Mouse (Mus musculus) intestine, embryonic 14.5 days (tissue): ENCODE measurements around the gene Tmem198b. TPM values are rescaled to one million over a fixed set of nuclear protein-coding genes. Genes with fewer than 3 reads are reported as not detected.

ENCODE experiments used
- ATAC-seq: fragments of 200-750 bp; cut with Nextera tagmentation; replicated peaks from 2 replicates; pipeline ENCODE4 v1.8.0; 2017; ENCODE audit warnings: low read depth, moderate number of reproducible peaks, moderate TSS enrichment, moderate library complexity; ENCODE audit not compliant: low FRiP score, low TSS enrichment
- DNase-seq: peaks from one replicate; pipeline ENCODE4 v3.0.0-alpha.2; 2018; ENCODE audit warnings: low spot score
- H3K27ac ChIP-seq: fragments of 300-500 bp; sonication (generic); 2 replicates; pipeline ENCODE4 v1.5.1; 2014; ENCODE audit warnings: low read depth, mild to moderate bottlenecking, control low read depth
- H3K27me3 ChIP-seq: fragments of 300-500 bp; sonication (generic); replicated peaks from 2 replicates; pipeline ENCODE4 v1.6.1; 2014; ENCODE audit warnings: low read length, control low read depth; ENCODE audit not compliant: control insufficient read depth, insufficient read depth
- H3K36me3 ChIP-seq: fragments of 300-500 bp; sonication (generic); 2 replicates; pipeline ENCODE4 v1.6.1; 2014; ENCODE audit warnings: low read length, control low read depth; ENCODE audit not compliant: control insufficient read depth, insufficient read depth
- H3K4me1 ChIP-seq: fragments of 300-500 bp; sonication (generic); replicated peaks from 2 replicates; pipeline ENCODE4 v1.6.1; 2014; ENCODE audit warnings: low read length, control low read depth, mixed read lengths; ENCODE audit not compliant: control insufficient read depth, insufficient read depth
- H3K4me2 ChIP-seq: fragments of 300-500 bp; sonication (generic); 2 replicates; pipeline ENCODE4 v1.6.1; 2014; ENCODE audit warnings: low read length
- H3K4me3 ChIP-seq: fragments of 300-500 bp; sonication (generic); 2 replicates; pipeline ENCODE4 v1.5.1; 2014; ENCODE audit warnings: low read depth, low read length, control low read depth, mixed read lengths
- H3K9ac ChIP-seq: fragments of 300-500 bp; sonication (generic); 2 replicates; pipeline ENCODE4 v1.6.1; 2014; ENCODE audit warnings: mild to moderate bottlenecking, low read length
- H3K9me3 ChIP-seq: fragments of 300-500 bp; sonication (generic); 2 replicates; pipeline ENCODE4 v1.6.1; 2016; ENCODE audit warnings: low read length, control low read depth; ENCODE audit not compliant: control insufficient read depth
- WGBS: fragments of 180-500 bp; shearing (Covaris S2); extraction: QIAGEN DNeasy Blood & Tissue Kit; methylation state at CpG from one replicate; pipeline ENCODE4 v1.1.7; 2014; 5-methylcytosine and 5-hydroxymethylcytosine counted together
- polyA plus RNA-seq: library from polyadenylated mRNA; unstranded; fragments of >200 nt; fragmentation: Nextera tagmentation; extraction: Ambion mirVana; gene quantifications from 2 replicates; pipeline ENCODE4 v1.2.1, GENCODE M21; 2014

The Tmem198b gene
- 13.2 and 16.4 TPM in 2 replicates for polyA plus RNA-seq

- WGBS: under 1% methylated on average over 28 of the region's 28 CpGs
- ATAC-seq (peak; percentile 65), DNase-seq (peak; percentile 94)
- H3K9me3 ChIP-seq: no peaks in the 10 kb centered on the region
- peak within 1 kb of the TSS; percentile 85 for H3K4me2 ChIP-seq
- H3K4me3 ChIP-seq: peak within 1 kb of the TSS; percentile 58
- H3K4me1 ChIP-seq: peaks cover 39% of the 10 kb centered on the region
- peak within 1 kb of the TSS; percentile 72 for H3K9ac ChIP-seq
- H3K27me3 ChIP-seq: no peaks in the 10 kb centered on the region
- peaks cover 33% of the 10 kb centered on the region for H3K36me3 ChIP-seq
- H3K27ac ChIP-seq: peak within 1 kb of the TSS; percentile 92
Observed at GRCm38 (mm10) chr10:128804271-128805091, at the start of gene Tmem198b. Gene Tmem198b, minus strand, starts transcription at chr10:128804370.

- Histone ChIP-seq H3K27ac (no peak overlapping the region), H3K36me3 (peaks cover 76% of the 10 kb centered on the region), H3K4me2 (no peak overlapping the region), H3K9me3 (no peaks in the 10 kb centered on the region), H3K27me3 (no peaks in the 10 kb centered on the region), H3K4me1 (no peaks in the 10 kb centered on the region), H3K9ac (no peak overlapping the region), H3K4me3 (no peak overlapping the region)
- ATAC-seq (no peak), DNase-seq (no peak)
- WGBS: 74% methylated on average over 3 of the region's 3 CpGs
Observed at GRCm38 (mm10) chr10:128850339-128850738, 46.2 kb upstream of the Tmem198b start.

GRCm38 (mm10) chr10:128848426-128848825 is 44.3 kb upstream of the Tmem198b start:
- WGBS: 59% methylated on average over 2 of the region's 2 CpGs
- Histone ChIP-seq H3K4me3 (no peak overlapping the region), H3K27ac (no peak overlapping the region), H3K4me1 (no peaks in the 10 kb centered on the region), H3K4me2 (no peak overlapping the region), H3K36me3 (peaks cover 80% of the 10 kb centered on the region), H3K27me3 (no peaks in the 10 kb centered on the region), H3K9ac (no peak overlapping the region), H3K9me3 (no peaks in the 10 kb centered on the region)
- DNase-seq (no peak), ATAC-seq (no peak)

- ATAC-seq (no peak), DNase-seq (no peak)
- no peaks in the 10 kb centered on the region for H3K27me3 ChIP-seq
- H3K4me2 ChIP-seq: no peak overlapping the region
- no peak overlapping the region for H3K4me3 ChIP-seq
- no peak overlapping the region for H3K27ac ChIP-seq
- no peaks in the 10 kb centered on the region for H3K9me3 ChIP-seq
- H3K9ac ChIP-seq: no peak overlapping the region
- H3K4me1 ChIP-seq: no peaks in the 10 kb centered on the region
- peaks cover 81% of the 10 kb centered on the region for H3K36me3 ChIP-seq
- WGBS: 93% methylated on average over 4 of the region's 4 CpGs
Observed at GRCm38 (mm10) chr10:128846664-128847063, 42.5 kb upstream of the Tmem198b start.

GRCm38 (mm10) chr10:128845516-128845915 is 41.3 kb upstream of the Tmem198b start:
- ATAC-seq: no peak
- DNase-seq: no peak

GRCm38 (mm10) chr10:128843260-128843659 is 39.1 kb upstream of the Tmem198b start:
- Histone ChIP-seq H3K4me2 (no peak overlapping the region), H3K27me3 (no peaks in the 10 kb centered on the region), H3K4me3 (no peak overlapping the region), H3K27ac (no peak overlapping the region), H3K36me3 (peaks cover 75% of the 10 kb centered on the region), H3K4me1 (no peaks in the 10 kb centered on the region), H3K9ac (no peak overlapping the region), H3K9me3 (no peaks in the 10 kb centered on the region)
- 90% methylated on average over 5 of the region's 5 CpGs for WGBS
- ATAC-seq (no peak), DNase-seq (no peak)

More at GRCm38 (mm10) chr10:128845516-128845915, 41.3 kb upstream of the Tmem198b start:
- Histone ChIP-seq H3K27me3 (no peaks in the 10 kb centered on the region), H3K4me1 (no peaks in the 10 kb centered on the region), H3K9me3 (no peaks in the 10 kb centered on the region), H3K36me3 (peaks cover 83% of the 10 kb centered on the region), H3K4me2 (no peak overlapping the region), H3K9ac (no peak overlapping the region), H3K4me3 (no peak overlapping the region), H3K27ac (no peak overlapping the region)
- WGBS: 74% methylated on average over 2 of the region's 2 CpGs

GRCm38 (mm10) chr10:128840612-128841011 is 36.4 kb upstream of the Tmem198b start:
- no peak for DNase-seq
- Histone ChIP-seq H3K9ac (no peak overlapping the region), H3K27ac (no peak overlapping the region), H3K4me2 (no peak overlapping the region), H3K9me3 (no peaks in the 10 kb centered on the region), H3K4me1 (no peaks in the 10 kb centered on the region), H3K4me3 (no peak overlapping the region), H3K36me3 (peaks cover 72% of the 10 kb centered on the region), H3K27me3 (no peaks in the 10 kb centered on the region)
- no peak for ATAC-seq

GRCm38 (mm10) chr10:128839434-128839833 is 35.3 kb upstream of the Tmem198b start:
- no peak overlapping the region for H3K4me2 ChIP-seq
- H3K27me3 ChIP-seq: no peaks in the 10 kb centered on the region
- no peaks in the 10 kb centered on the region for H3K9me3 ChIP-seq
- no peak overlapping the region for H3K4me3 ChIP-seq
- no peak overlapping the region for H3K27ac ChIP-seq
- H3K9ac ChIP-seq: no peak overlapping the region
- H3K36me3 ChIP-seq: peaks cover 77% of the 10 kb centered on the region
- DNase-seq (no peak), ATAC-seq (no peak)
- H3K4me1 ChIP-seq: no peaks in the 10 kb centered on the region

- Histone ChIP-seq H3K4me3 (no peak overlapping the region), H3K9me3 (no peaks in the 10 kb centered on the region), H3K9ac (no peak overlapping the region), H3K27me3 (no peaks in the 10 kb centered on the region), H3K36me3 (peaks cover 77% of the 10 kb centered on the region), H3K4me1 (no peaks in the 10 kb centered on the region), H3K27ac (no peak overlapping the region), H3K4me2 (no peak overlapping the region)
- ATAC-seq: no peak
- DNase-seq: no peak
Observed at GRCm38 (mm10) chr10:128837400-128837799, 33.2 kb upstream of the Tmem198b start.
